Mouse (Mus musculus): ENCODE data around the gene Optc. TPM values are rescaled to one million over a fixed set of nuclear protein-coding genes. Genes with fewer than 3 reads are reported as not detected.

The Optc gene
- total RNA-seq, 4 experiments from 2014 or later: 0.29 TPM; not detected in 3

DNA sequence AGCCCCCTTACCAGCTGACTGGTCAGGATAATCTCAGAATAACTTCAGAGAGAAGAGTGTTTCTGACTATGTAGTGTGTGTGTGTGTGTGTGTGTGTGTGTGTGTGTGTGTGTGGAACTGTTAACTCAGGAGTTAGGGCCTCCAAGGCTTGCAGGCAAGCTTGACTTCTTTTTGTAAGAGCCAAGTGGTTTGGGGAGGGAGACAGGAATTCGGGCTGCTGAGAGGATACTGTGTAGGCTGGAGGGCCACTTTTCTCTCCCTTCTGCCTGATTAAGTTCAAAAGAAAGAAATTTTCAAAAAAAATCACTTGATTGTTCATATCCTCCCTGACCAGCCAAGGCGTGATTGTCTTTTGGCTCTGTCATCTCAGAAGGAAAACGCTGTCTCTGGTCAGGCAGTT lies 12.6 kb upstream of the Optc start:
- no peak for DNase-seq (ENCODE audit: low spot score in 2 of 2)

DNA sequence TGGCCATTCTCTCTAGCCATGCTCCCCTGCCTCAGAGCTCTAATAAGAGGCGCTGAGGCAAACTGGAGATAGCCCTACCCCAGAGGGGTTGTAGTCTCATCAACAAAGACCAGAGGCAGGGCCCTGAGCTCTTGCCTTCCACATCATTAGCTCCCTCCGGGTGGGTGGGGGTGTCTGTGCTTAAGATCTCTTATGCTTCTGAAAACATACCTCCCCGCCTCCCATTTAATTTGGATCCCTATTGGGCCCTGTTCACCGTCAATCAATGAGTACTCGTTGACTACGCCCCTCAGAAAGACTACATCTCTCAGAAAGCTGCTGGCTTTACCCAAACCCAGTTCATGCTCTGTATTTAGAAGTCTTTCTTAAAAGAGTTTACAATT lies 10.3 kb upstream of the Optc start:
- DNase-seq (ENCODE audit: low spot score in 2 of 2): no peak

DNA sequence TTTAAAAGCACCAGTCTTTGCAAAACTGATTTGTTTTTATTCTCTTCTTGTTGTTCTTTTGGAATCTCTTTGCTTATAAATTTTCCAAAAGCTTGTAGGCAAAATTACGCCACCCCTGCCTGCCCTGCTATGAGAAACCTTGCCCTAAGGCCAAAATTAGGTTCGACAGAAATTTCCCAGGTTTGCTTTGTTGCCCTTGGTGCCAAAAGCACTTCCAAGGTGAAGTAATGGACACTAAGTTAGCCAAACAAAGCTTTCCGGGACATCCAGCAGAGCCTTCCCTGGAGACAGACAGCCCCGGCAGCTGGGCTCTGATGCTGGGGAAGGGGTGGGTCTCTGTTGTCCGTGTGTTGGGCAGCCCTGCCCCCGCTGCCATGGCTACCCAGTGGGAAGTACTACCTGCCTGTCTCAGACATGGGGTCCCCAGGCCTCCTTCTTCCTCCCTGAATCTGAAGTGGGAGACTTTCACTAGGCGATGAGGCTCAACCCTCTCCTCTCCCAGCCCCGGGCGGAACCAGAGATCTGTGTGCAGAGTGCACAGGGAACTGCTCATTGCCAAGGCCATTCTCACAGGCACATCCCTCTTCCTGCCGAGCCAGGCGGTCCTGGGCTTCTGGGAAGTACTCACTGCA lies 9.8 kb upstream of the Optc start:
- peak; percentile 40 to 53 for DNase-seq (ENCODE audit: low spot score in 2 of 2)

DNA sequence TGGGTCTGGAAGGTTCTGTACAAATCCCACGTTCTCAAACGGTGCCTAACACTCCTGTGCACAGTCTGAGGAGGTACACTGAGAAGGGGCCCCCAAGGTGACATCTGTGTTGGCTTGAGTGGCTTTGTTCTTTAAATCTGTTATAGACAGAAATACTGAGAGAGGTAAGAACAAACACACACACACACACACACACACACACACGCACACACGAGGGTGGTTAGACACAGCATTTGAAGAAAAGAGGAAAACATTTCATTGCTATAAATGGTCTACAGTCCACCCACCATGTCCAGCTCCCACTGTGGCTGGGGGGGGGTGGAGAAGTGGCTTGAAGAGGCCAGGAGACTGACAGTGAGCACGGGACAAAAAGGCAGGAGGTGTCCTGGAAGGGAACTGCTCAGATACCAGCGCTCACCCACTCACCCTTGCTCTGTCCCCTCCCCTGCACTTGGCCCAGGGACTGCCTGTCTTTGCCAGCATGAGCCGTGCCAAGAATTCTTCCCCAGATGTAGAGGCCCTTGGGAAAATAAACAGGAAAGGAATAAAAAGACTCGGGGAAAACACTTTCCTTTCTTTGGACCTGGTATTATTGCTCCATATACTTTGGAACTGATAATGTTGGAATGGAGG lies 8.0 kb upstream of the Optc start:
- peak; percentile 65 to 77 for DNase-seq (ENCODE audit: low spot score in 2 of 2)

GRCm38 (mm10) chr1:133915115-133915514 lies 7.3 kb upstream of the Optc start:
- DNase-seq (ENCODE audit: low spot score in 2 of 2): no peak

GRCm38 (mm10) chr1:133913018-133913417 lies 5.2 kb upstream of the Optc start:
- no peak for DNase-seq (ENCODE audit: low spot score in 2 of 2)

DNA sequence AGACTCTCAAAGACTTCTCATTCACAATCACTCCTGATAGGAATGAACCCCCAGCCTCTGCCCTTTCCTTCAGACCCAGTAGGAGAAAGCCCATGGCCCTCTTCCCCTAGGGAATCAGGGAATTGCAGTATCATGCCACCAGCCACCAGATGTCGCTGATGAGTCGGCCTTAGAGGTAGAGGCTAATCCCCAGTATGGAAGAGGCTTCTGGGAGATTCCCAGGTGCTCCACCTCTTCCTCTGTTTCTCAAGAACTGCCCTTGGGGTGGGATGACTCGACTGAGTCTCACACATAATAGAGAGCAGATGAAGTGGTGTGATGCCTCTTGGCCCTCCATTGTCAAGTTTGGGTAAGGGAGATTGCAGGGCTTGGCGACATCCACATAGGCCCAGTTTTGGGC lies 3.7 kb upstream of the Optc start:
- DNase-seq (ENCODE audit: low spot score in 2 of 2): peak in 1 of 2 experiments; percentile 30

GRCm38 (mm10) chr1:133911008-133911407 lies 3.2 kb upstream of the Optc start:
- no peak for DNase-seq (ENCODE audit: low spot score in 2 of 2)

GRCm38 (mm10) chr1:133910108-133910507 lies 2.3 kb upstream of the Optc start:
- DNase-seq (ENCODE audit: low spot score in 2 of 2): no peak

- peak in 1 of 2 experiments; percentile 28 for DNase-seq (ENCODE audit: low spot score in 2 of 2)
Measured at GRCm38 (mm10) chr1:133908659-133909575, 1.1 kb upstream of the Optc start.

DNA sequence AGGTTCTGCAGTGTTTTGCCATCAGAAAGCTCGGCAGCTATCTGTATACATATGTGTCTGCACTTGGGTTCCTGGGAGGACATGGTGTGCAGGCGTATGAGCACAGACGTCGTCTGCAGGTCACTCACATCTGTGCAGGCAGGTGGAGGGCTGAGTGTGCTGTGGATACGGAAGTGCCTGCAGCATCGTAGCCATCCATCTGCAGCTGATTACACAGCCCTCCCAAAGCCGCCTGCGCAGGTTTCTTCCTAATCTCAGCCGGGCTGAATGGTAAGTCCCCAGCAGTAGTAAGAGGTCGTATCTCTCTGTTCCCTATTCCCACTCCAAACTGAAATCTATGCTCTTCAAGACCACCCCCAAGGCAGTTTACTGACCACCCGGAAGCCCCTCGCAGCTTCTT lies 1.4 kb downstream of the Optc start:
- no peak for DNase-seq (ENCODE audit: low spot score in 2 of 2)

DNA sequence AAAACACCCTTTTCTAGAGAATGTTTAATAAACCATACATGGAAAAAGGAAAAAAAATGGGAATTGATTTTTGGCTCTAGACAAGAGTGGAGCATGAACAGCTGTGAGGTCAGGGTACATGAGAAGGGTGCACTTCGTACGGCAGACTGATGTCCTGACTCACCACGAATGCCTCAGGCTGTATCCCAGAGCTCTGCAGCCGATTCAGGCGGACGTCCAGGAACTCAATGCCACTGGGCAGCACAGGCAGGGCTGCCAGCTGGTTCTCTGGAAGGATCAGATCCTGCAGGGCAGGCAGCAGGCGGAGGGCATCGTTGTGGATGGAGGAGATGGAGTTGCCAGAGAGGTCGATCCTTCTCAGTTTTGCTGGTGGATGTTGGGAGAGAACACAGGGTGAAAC lies 7.0 kb downstream of the Optc start:
- DNase-seq (ENCODE audit: low spot score in 2 of 2): no peak

- DNase-seq (ENCODE audit: low spot score in 2 of 2): no peak
Measured at GRCm38 (mm10) chr1:133899043-133899542, 8.7 kb downstream of the Optc start.

- DNase-seq (ENCODE audit: low spot score in 2 of 2): no peak
Measured at GRCm38 (mm10) chr1:133897293-133897692, 10.5 kb downstream of the Optc start.

- DNase-seq (ENCODE audit: low spot score in 2 of 2): peak in 1 of 2 experiments; percentile 24
Measured at GRCm38 (mm10) chr1:133891489-133891888, 16.3 kb downstream of the Optc start.

GRCm38 (mm10) chr1:133889949-133890598 lies 17.7 kb downstream of the Optc start:
- no peak for DNase-seq (ENCODE audit: low spot score in 2 of 2)

DNA sequence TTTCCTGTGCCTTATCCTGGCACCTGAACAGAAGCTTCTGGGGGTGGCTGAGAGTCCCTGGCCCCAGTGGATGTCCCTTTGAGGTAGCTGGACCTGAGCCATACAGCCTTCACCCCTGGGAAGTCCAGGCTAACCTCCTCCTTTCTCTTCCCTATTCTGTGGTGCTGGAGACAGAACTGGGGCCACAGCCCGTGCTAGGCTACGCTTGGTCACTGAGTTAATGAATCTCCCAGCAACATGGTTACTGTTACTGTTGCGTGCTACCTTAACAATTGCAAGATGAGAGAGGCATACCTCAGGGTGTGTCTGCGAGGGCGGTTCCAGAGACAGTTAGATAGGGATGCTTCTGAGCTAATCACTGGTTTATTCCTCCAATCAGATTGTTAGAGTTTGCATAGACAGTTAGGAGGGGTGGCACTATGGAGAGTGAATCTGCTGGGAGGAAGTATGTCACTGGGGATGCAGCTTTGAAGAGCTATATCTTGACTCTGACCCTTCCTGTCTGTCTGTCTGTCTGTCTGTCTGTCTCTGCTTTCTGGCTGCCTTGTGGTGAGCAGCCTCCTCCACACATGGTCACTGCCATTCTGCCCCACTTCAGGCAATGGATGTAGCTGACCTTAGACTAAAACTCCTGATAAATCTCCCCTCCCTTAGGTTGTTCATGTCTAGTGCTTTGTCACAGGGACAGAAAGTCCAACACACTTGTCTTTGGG lies 20.1 kb downstream of the Optc start:
- no peak for DNase-seq (ENCODE audit: low spot score in 2 of 2)

DNA sequence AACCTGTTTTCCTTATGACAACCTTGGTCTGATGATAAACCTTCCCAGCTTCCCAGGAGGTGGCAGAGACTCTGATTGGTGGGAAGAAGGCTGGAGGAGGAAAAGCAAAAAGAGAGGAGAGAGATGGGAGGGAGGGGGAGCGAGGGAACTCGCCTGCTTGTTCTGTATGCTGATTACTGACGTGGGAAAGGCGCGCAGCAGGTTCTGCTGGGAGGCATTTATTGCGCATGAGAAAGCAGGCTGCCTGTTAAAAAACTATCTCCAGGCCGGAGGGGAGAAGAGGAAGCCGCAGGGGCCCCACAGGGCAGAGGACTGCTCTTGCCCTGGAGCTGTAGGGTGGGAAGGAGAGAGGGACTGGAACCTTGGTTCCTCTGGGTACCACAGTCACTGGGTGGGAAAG lies 20.8 kb downstream of the Optc start:
- DNase-seq (ENCODE audit: low spot score in 2 of 2): no peak

GRCm38 (mm10) chr1:133886431-133886830 lies 21.4 kb downstream of the Optc start:
- no peak for DNase-seq (ENCODE audit: low spot score in 2 of 2)

DNA sequence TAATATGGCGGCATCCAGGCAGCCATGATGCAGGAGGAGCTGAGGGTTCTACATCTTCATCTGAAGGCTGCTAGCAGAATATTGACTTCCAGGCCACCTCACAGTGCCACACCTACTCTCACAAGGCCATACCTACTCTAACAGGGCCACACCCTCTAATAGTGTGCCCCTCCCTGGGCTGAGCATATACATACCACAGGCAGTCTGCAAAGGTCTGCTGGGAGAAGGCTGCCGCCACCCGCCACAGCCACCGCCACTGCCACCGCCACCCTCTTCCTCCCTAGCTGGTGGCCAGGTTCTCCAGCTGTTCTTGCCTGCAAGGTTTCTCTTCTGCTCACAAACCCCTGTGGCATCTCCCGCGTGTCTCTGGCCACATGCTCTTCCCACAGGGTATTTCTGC lies 22.0 kb downstream of the Optc start:
- no peak for DNase-seq (ENCODE audit: low spot score in 2 of 2)

- no peak for DNase-seq (ENCODE audit: low spot score in 2 of 2)
Measured at GRCm38 (mm10) chr1:133884746-133885145, 23.1 kb downstream of the Optc start.

Measured in gastrocnemius, adult 8-10 months (tissue).